Mouse (Mus musculus) gastrocnemius, postnatal 4 days (tissue): Measurements from ENCODE around the gene Tln2. TPM values are rescaled to one million over a fixed set of nuclear protein-coding genes. Genes with fewer than 3 reads are reported as not detected.
A peak's percentile ranks its signal among the peaks of the same experiment; 100 is the strongest.

ENCODE experiments used
- DNase-seq, 2 experiments: peaks; one replicate each; pipeline ENCODE4 v3.0.0; 2021 to 2022; ENCODE audit warnings: low spot score in 2 of 2, mixed read lengths in 2 of 2
- total RNA-seq, 2 experiments: library from RNA; stranded (reverse); gene quantifications; 2 replicates each; pipeline ENCODE4 v1.2.3; 2021

Gene Tln2
- total RNA-seq, 2 experiments from 2014 or later, result 118 to 134 TPM

- no peak for DNase-seq
These were observed 77.2 kb downstream of the Tln2 start for GRCm38 (mm10) chr9:67482277-67482676.

DNA sequence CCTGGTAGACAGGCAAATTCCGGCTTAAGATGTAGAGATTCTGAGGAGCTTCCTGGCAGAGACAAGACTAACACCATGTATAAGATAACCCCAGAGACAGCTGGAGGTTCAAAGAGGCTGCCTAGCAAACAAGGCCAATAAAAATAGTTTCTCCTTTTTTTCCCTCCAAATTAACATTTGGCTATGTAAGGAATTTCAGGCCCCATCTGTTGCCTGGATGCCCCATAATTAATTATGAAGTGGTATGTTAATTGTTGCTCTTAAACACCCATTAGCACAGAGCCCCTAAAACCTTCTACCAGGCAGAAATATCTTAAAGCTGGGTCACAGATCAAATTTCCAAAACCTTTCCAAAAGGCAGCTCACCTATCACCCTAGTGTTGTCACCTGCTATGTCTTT lies 77.7 kb downstream of the Tln2 start:
- DNase-seq, result no peak

GRCm38 (mm10) chr9:67477445-67477844 lies 82.1 kb downstream of the Tln2 start:
- DNase-seq, result no peak

GRCm38 (mm10) chr9:67476184-67476583 lies 83.3 kb downstream of the Tln2 start:
- DNase-seq, result no peak

DNA sequence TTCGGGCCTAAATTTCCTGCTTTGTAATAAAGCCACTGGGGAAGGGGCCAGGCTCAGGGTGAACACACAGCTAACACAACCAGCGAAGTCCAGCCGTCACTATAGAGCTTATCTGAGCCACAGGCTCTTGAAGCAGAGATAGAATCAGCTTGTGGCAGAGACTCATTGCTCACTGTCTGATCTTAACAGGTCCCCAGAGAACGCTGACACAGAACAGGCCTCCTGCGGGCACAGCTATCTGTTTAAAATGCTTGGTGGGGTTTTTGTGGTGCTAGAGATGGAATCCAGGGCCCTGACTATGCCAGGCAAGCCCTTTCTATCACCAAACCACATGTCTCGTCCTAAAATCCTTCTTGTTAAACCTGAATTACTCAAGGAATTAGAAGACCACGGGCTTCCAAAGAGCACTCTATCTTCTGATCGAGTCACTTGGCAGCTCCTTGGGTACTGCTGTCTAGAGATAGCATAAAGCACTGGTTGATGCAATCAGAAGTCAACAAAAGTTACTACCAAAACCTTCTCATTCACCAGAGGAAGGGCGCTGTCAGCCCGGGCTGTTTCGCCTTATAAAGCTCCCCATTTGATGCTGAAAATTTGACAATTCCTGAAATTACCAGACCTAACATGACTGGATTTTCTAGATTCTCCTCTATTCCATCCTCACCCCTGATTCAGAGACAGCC lies 95.9 kb downstream of the Tln2 start:
- DNase-seq, result no peak

DNA sequence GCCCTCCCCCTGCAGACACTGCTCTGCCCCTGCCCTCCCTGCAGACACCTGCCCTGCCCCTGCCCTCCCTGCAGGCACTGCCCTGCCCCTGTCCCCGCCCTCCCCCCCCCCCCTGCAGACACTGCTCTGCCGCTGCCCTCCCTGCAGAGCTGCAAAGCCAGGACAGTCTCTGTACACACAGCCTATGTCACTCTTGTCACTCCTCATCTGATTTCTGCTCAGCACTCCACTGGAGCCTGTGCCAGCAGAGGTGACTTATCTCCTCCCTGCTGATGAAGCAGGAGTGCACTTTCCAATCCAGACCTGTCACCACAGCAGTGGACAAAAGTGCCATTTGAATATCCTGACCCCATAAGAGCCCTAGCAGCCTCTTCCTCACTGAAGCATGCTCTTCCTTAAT lies 118.0 kb downstream of the Tln2 start:
- no peak for DNase-seq

DNA sequence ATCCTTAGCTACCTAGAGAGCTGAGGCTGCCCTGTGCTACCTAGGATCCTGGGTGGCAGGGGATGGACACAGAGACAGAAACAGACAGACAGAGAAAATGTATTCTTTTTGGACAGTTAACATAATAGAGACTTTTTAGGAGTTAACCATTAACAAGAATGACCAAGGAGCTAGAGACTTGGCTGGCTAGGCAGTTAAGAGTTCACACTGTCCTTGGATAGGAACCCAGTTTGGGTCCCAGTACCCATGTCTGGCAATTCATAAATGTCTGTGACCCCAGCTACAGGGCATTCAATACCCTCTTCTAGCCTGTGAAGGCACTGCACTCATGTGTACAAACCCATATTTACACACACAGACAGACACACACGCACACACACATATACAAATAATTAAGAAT lies 122.0 kb downstream of the Tln2 start:
- DNase-seq, result no peak

DNA sequence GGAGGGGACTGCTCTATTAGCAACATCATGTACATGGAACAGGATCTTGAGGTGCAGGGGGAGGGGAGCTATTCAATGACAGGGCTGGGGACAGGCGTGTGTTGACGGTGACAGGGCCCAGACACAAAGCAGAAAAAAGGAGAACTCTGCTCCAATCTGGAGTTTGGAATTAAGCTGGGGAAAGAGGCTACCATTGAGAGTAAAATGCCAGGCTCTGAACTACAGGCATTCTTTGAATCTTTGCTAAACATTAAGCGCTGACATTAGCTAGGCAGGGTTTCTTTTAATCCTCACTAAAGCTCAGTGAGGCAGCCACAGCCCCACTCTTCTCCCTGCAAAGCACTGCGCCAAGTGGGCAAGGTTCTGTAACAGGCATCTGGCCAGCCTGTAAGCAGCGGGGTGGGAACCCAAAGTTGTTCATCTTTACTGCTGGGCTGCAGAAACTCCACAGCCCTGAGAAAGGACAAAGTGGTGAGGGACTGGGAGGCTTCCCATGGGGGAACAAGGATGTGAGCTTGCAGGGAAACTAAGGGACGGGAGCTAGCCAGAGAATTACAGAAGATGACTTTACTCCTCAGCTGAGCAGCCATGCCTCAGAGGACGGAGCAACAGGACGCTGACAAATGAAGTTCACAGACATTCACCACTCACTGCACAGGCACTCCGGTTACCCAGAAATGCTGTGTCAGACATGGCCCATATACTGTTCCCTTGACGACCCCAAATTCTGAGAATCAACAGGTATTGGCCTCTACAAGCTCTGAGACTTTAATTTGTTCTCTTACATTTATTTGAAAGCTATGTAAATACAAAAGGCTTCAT lies 124.0 kb downstream of the Tln2 start:
- peak in 1 of 2 experiments; percentile 39 for DNase-seq

DNA sequence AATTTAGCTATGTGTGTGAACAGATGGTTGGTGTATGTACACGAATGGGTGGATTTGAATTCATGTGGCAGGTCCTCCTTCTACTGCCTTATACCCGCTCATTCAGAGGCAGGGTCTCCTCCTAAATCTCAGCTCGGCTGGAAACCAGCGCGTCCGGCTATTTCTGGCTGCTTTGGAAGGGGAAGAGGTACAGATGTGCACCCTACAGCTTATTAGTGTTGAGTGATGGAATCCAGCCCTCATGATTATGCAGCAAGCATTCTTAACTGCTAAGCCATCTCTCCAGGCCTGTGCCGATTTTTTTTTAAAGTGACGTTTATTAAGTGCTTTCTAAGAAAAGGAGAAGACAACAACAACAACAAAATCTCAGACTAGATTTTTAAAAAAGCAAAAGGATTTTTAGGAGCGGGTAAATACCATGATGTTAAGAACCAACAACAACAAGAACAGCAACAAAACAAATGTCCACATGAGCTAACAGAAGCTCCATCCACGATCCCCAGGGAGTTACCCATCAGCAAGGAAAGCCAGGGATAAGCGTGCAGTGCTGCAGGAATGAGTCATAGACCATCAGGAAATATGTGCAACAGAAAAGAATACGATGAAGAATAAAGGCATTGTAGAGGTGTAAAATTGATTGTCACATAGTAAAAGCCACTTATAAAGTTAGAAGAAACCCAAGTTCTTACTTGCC lies 130.2 kb downstream of the Tln2 start:
- no peak for DNase-seq

- no peak for DNase-seq
These were observed 131.0 kb downstream of the Tln2 start for GRCm38 (mm10) chr9:67428306-67429047.

- DNase-seq, result no peak
These were observed 133.2 kb downstream of the Tln2 start for GRCm38 (mm10) chr9:67426304-67426703.

DNA sequence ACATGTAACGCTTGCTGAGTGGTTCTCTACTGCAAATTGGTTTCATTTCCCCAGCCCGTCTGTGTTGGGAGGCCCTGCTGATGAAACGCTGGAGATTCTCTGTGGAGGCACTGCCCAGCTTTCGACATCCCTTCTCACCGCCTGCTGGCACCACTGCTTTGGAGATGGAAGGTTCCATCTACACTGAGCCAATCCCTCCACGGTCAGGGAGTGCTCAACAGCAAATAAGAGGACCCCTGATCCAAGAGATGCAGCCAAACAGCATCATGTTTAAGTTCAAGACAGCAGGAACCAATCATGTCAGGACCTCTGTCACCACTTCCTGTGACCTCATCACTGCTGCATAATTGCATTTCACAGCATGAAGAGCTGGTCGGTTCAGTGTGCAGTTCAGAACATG lies 135.4 kb downstream of the Tln2 start:
- DNase-seq, result no peak

DNA sequence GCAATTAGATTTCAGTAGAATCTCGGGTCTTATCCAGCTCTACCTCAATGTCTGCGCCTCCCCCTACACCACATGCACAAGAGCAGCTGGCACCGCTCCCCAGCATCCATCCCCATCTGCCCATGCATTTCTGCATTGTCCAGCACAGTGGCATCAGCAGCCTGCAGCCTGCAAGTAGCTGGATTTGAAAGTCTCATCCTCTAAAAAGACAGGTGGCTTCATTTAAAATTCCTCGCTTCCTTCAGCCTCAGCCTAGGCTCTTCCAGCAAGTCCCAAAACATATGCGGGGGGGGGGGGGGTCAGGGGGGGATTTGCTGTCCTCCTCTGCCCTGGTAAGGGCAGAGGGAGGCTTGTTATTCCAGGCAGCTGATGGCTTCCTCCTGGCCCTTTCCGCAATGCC lies 141.4 kb downstream of the Tln2 start:
- DNase-seq, result no peak

DNA sequence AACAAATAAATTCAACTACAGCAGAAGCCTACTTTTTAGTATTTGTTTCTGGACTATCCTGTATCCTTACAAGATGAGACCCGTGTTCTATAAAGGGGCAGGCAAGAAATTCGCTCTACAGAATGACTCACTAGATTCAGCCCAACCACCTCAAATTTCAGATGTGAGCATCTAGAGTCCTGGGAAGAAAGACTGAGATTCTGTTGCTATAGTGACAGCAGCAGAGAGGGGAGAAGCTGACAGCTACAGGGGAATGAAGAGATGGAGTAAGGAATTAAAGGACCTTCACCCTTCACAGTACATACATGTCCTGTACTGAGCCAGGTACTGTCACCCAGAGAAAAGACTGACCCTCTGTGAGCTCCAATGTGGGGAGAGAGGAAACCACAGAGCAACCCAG lies 148.8 kb downstream of the Tln2 start:
- no peak for DNase-seq

- DNase-seq, result no peak
These were observed 154.8 kb downstream of the Tln2 start for GRCm38 (mm10) chr9:67404736-67405135.

DNA sequence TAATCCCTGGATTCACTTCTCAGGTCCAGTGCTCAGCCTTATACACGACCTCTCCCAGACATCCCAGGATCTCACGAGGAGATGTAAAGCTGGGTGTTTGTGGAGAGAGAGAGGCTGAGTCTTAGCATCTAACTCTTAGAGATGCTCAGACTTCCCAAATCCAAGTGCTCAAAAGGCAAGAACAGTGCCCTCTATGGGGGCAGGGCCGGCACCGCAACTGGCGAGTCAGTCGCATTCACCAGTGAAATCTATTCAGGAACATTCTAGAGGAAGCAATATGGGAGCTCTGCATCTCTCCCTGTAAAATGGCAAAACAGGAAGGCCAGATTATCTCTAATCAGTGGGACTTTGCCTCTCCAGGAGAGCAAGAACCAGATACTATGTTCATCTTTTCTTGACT lies 159.9 kb downstream of the Tln2 start:
- DNase-seq, result no peak

DNA sequence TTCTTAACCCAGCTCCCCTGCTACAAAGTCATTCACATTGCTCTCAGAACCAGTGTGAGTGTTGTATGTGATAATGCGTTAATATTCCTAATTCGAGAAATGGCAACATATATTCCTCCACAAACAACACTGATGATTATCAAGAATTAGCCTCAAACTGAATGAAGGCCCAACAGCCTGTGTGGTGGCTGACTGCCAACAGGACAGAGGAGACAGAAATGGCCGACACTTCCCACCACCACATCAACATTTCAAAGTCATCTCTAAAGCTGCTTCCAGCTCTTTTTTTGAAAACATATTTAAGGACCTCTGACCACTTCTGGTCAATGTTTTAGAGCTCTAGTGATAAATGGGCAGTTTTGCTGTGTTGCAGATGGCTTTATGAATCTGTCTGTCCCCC lies 161.7 kb downstream of the Tln2 start:
- no peak for DNase-seq

DNA sequence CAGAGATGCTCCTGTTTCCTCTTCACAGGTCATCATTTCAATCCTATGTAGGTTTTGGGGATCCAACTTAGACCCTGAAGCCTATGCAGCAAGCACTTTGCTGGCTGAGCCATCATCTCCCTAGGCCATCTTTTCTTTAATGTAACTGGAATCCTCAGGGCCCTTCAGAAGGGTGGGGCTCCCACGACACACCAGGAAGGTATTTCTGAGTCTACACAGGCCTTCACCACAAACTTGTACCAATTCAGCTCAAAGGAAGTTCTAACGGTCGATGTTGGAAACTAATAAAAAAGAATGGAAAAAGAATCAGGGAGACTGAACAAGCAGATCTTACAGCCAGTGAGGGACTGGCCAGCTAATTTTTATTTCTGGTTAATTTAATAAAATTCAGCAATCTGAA lies 163.1 kb downstream of the Tln2 start:
- DNase-seq, result no peak

DNA sequence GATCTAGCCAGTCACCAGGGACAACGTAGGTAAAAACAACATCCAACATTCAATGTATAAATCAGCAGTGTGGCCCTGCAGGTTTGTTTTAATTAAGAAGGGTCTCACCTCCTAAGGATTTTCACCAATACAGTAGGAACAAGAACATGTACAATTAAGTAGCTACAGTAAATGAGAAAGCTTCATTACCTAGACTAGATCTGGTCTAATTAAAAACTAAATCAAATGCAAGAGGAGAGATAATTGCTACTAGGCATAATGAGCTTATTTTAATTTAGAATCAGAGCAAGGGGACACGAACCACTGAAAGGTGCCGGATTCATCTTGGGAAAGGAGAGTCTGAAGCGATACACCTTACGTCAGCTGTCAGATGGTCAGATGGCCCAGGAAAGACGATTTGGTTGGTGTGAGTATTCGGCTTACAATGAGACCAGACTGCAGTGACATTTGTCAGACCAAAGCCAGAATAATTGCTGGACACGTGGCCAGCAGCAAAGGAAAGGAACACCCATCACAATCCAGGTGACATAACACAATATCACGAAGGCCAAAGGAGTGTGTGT lies 175.4 kb downstream of the Tln2 start:
- DNase-seq, result no peak

- no peak for DNase-seq
These were observed 179.4 kb downstream of the Tln2 start for GRCm38 (mm10) chr9:67380095-67380494.

- no peak for DNase-seq
These were observed 180.7 kb downstream of the Tln2 start for GRCm38 (mm10) chr9:67378772-67379171.
